Mouse (Mus musculus): ENCODE results near the gene Mpeg1.

GRCm38 (mm10) chr19:12478369-12478768 is 17.8 kb downstream of the Mpeg1 start:
- TF ChIP-seq CTCF (IDR thresholded peaks at IDR 0.05; ENCODE audit: control insufficient read depth, insufficient read depth, insufficient read length) (no peak), MAX (IDR thresholded peaks at IDR 0.05) (no peak)
